Mouse (Mus musculus): ENCODE data around the gene Pde1b.

DNA sequence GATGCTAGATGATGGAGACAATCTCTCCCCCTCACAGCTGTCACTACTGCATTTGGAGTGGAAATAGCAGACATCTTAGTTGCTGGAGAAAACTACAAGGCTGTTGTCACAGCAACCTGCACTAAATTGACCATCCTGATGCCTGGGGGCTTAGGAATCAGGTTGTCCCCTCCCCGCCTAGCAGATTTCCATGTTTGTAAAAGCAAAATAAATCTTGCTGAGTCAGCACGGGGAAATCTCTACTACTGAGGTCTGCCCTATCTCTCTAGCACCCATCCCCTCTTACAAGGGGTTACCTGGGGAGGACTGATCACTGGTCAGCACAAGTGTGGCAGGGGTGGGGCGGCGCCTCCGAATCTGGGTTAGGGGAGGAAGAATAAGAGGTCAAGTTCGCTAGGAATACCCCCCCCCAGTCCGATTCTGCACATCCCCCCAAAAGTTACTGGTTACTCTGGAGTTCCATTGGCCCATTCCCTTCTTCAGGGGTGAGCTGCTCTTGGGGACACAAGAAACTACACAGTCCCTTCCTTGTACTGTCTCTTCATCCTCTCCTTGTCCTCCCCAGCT, 31.3 kb downstream of the Pde1b start:
- TF ChIP-seq POLR2A (IDR thresholded peaks at IDR 0.05; ENCODE audit: low read depth, low read length): no peak
- no peak for TF ChIP-seq CTCF (IDR thresholded peaks at IDR 0.05; ENCODE audit: extremely low read depth, insufficient read depth, insufficient read length, insufficient replicate concordance)
